ENCODE assay signal across 21 mouse cellular contexts in genomic region chr6:50462026-50462425, GRCm38 (mm10). TPM values are rescaled to one million over a fixed set of nuclear protein-coding genes. Genes with fewer than 3 reads are reported as not detected.
DNase-seq lines count a peak whose midpoint lies in the region; ATAC-seq and TF ChIP-seq lines count a peak whose summit lies in the region.
"Had no signal": no experiment of that assay in that cellular context is flagged by ENCODE, and none has a peak within 500 bp of the region (broad histone marks: within the 10 kb centered on the region; RNA-seq: fewer than 3 reads in every experiment).

No protein-coding gene starts in this region.

- H3K27ac ChIP-seq in left cerebral cortex, adult 2 months: peak overlapping the region; percentile 11; the same call in 1 of the 2 replicates
- H3K27ac ChIP-seq in neural tube, embryonic 15.5 days (replicated peaks): no peak overlapping the region
- H3K27ac ChIP-seq: embryonic facial prominence, embryonic 10.5 days; embryonic facial prominence, embryonic 12.5 days; forebrain, embryonic 13.5 days; forebrain, embryonic 15.5 days had no signal

- H3K4me3 ChIP-seq in left cerebral cortex, adult 2 months: no peak overlapping the region
- no peak overlapping the region for H3K4me3 ChIP-seq in neural tube, embryonic 15.5 days (replicated peaks)
- H3K4me3 ChIP-seq: embryonic facial prominence, embryonic 10.5 days; embryonic facial prominence, embryonic 12.5 days; forebrain, embryonic 13.5 days; forebrain, embryonic 15.5 days had no signal

- peak; percentile 17 for DNase-seq in adrenal gland, adult 2 months
- DNase-seq in adrenal gland, postnatal 25 days: no peak
- DNase-seq in left cerebral cortex, adult 2 months (ENCODE audit: extremely low spot score in 1 of 2, low spot score in 2 of 2): no peak
- DNase-seq in left cerebral cortex, adult 9 months (ENCODE audit: low spot score in 2 of 2): no peak
- DNase-seq in brain, adult 2 months (ENCODE audit: low read depth, low spot score): peak; percentile 54
- DNase-seq in neural tube, embryonic 10.5 days (ENCODE audit: extremely low spot score, low spot score): no peak
- DNase-seq: adrenal gland, adult 8-10 months; adrenal gland, postnatal 14 days; cerebellum, adult 11-12 months; cerebellum, adult 2 months; cerebellum, adult 9-10 months; cerebellum, postnatal 10 days; cerebellum, postnatal 25 days; forebrain, postnatal 0 days had no signal

- no peak overlapping the region for H3K4me2 ChIP-seq in neural tube, embryonic 15.5 days
- H3K4me2 ChIP-seq: embryonic facial prominence, embryonic 12.5 days; forebrain, embryonic 13.5 days; forebrain, embryonic 15.5 days had no signal

- H3K27me3 ChIP-seq in neural tube, embryonic 15.5 days (replicated peaks): no peaks in the 10 kb centered on the region
- H3K27me3 ChIP-seq: embryonic facial prominence, embryonic 12.5 days; forebrain, embryonic 15.5 days had no signal

- WGBS in neural tube, embryonic 15.5 days: 84% methylated on average over 4 of the region's 4 CpGs

- H3K9ac ChIP-seq in neural tube, embryonic 15.5 days (replicated peaks): no peak overlapping the region
- H3K9ac ChIP-seq: embryonic facial prominence, embryonic 12.5 days; forebrain, embryonic 13.5 days; forebrain, embryonic 15.5 days; forebrain, postnatal 0 days had no signal

- intact Hi-C loops in left cerebral cortex, adult 2 months (cut with DNase I): no loop called here

- no peaks in the 10 kb centered on the region for H3K36me3 ChIP-seq in neural tube, embryonic 15.5 days
- H3K36me3 ChIP-seq: embryonic facial prominence, embryonic 10.5 days; embryonic facial prominence, embryonic 12.5 days; forebrain, embryonic 15.5 days; G1E had no signal

- no peaks in the 10 kb centered on the region for H3K9me3 ChIP-seq in neural tube, embryonic 15.5 days (replicated peaks)
- H3K9me3 ChIP-seq: embryonic facial prominence, embryonic 10.5 days; embryonic facial prominence, embryonic 12.5 days; forebrain, embryonic 13.5 days; forebrain, embryonic 15.5 days; G1E had no signal

- ATAC-seq in neural tube, embryonic 15.5 days (ENCODE audit: low FRiP score): no peak
- ATAC-seq: CD4-positive, CD25-positive, alpha-beta regulatory T cell, adult 4 months; forebrain, embryonic 13.5 days; forebrain, embryonic 15.5 days; forebrain, postnatal 0 days had no signal

- no peak for TF ChIP-seq CTCF in left cerebral cortex, adult 2 months (IDR thresholded peaks at IDR 0.05)

- no peaks in the 10 kb centered on the region for H3K4me1 ChIP-seq in neural tube, embryonic 15.5 days
- H3K4me1 ChIP-seq: embryonic facial prominence, embryonic 12.5 days; forebrain, embryonic 13.5 days; forebrain, embryonic 15.5 days had no signal

RNA-seq across cellular contexts. Expression of gene Osbpl3, which starts 6.0 kb away (rescaled TPM):
- 10 to 100 TPM; 28.2 to 97.9 TPM for total RNA-seq in adrenal gland, adult 2 months (2021)
- polyA plus RNA-seq in adrenal gland, adult 2 months (2012; rRNA removed): 11.0 and 13.0 TPM in 2 replicates
- total RNA-seq in adrenal gland, postnatal 25 days (2021): 58.9 and 64.9 TPM in 2 replicates
- total RNA-seq in left cerebral cortex, adult 2 months (2021): 10 to 100 TPM; 45.5 to 56.0 TPM
- polyA plus RNA-seq in neural tube, embryonic 15.5 days (2015; fragmentation: Nextera tagmentation; extraction: Ambion mirVana): 6.2 and 6.8 TPM in 2 replicates
- polyA plus RNA-seq: G1E had no signal

Comparison
In these comparisons a context has a peak if more than half of its experiments do, and no peak if none do; other contexts are left out.
1. DNase-seq: peak in adrenal gland, adult 2 months (single experiment) and brain, adult 2 months (single experiment); none in adrenal gland, postnatal 25 days (single experiment), left cerebral cortex, adult 2 months (0 of 2), left cerebral cortex, adult 9 months (0 of 2) and neural tube, embryonic 10.5 days (single experiment).